Mouse (Mus musculus): ENCODE measurements at regions not wholly inside any gene's neighbourhood (a gene's known extent, or its start where the extent isn't known, plus 50 kb on each side); places are given as distances from the start of the nearest gene placed in this dataset.

DNA sequence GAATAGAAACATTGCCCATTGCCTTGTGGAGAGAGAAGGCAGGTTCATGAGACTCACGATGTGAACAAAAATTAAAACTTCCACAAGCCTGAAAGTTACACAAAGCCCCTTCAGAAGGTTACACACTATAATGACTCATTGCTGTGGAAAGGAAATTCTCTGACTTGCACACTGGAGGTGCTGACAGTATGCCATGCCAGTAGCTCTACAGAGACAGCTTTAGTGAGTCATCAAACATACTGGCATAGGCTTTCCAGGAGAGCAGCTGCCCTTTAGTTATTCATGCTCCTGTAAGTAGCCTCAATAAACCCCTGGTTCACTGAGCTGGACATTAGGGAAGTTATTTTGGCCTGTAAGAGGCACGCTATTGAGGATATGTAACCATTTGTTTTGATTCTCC, 371.3 kb upstream of the Fsip2 start:
- H3K4me2 ChIP-seq (replicated peaks; ENCODE audit: low read depth, low read length, severe bottlenecking), result no peak overlapping the region
- no peak overlapping the region for H3K9ac ChIP-seq (ENCODE audit: low read depth, low read length, severe bottlenecking)
- H3K27me3 ChIP-seq (ENCODE audit: control insufficient read depth, insufficient read depth, low read length), result no peaks in the 10 kb centered on the region
- TF ChIP-seq POLR2A (IDR thresholded peaks at IDR 0.05; ENCODE audit: borderline replicate concordance, extremely low read depth, insufficient read depth, insufficient read length), result no peak
- H3K4me3 ChIP-seq (replicated peaks; ENCODE audit: low read length), result no peak overlapping the region
- H3K36me3 ChIP-seq (ENCODE audit: control insufficient read depth, insufficient read depth, low read length), result no peaks in the 10 kb centered on the region
- WGBS, result 75% methylated on average over 2 of the region's 2 CpGs
- no peak overlapping the region for H3K27ac ChIP-seq (replicated peaks; ENCODE audit: low read depth, low read length)
- no peaks in the 10 kb centered on the region for H3K4me1 ChIP-seq (ENCODE audit: control insufficient read depth, insufficient read depth, low read length)
- no peaks in the 10 kb centered on the region for H3K9me3 ChIP-seq (ENCODE audit: control insufficient read depth, low read length)
- DNase-seq (ENCODE audit: low spot score) (no peak), ATAC-seq (ENCODE audit: low FRiP score, low read depth) (no peak)

DNA sequence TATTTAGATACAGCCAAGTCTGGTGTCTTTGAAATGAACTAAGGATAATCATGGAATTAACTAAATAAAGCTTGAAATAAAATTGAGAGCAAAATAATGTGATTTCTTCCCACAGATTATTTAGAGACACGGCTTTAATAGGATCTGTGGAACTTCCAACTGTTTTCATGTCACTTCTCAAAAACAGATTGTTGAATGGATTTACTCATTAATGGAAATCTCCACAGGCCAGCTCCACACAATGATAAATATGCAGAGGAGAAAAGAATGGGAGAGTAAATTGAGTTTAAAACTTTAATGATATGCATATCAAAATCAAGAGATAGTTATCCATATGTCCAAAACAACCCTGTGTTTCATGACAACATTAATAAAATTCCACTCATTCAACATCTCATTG, 369.6 kb upstream of the Fsip2 start:
- WGBS, result 91% methylated on average over 1 of the region's 1 CpGs
- H3K27me3 ChIP-seq (ENCODE audit: control insufficient read depth, insufficient read depth, low read length), result no peaks in the 10 kb centered on the region
- no peaks in the 10 kb centered on the region for H3K9me3 ChIP-seq (ENCODE audit: control insufficient read depth, low read length)
- no peak overlapping the region for H3K4me3 ChIP-seq (replicated peaks; ENCODE audit: low read length)
- H3K9ac ChIP-seq (ENCODE audit: low read depth, low read length, severe bottlenecking), result no peak overlapping the region
- no peak overlapping the region for H3K4me2 ChIP-seq (replicated peaks; ENCODE audit: low read depth, low read length, severe bottlenecking)
- no peak overlapping the region for H3K27ac ChIP-seq (replicated peaks; ENCODE audit: low read depth, low read length)
- no peak for DNase-seq (ENCODE audit: low spot score)
- ATAC-seq (ENCODE audit: low FRiP score, low read depth), result no peak
- TF ChIP-seq POLR2A (IDR thresholded peaks at IDR 0.05; ENCODE audit: borderline replicate concordance, extremely low read depth, insufficient read depth, insufficient read length), result no peak
- H3K4me1 ChIP-seq (ENCODE audit: control insufficient read depth, insufficient read depth, low read length), result no peaks in the 10 kb centered on the region
- no peaks in the 10 kb centered on the region for H3K36me3 ChIP-seq (ENCODE audit: control insufficient read depth, insufficient read depth, low read length)

- DNase-seq (ENCODE audit: low spot score) (no peak), ATAC-seq (ENCODE audit: low FRiP score, low read depth) (no peak)
- H3K4me3 ChIP-seq (replicated peaks; ENCODE audit: low read length), result no peak overlapping the region
- H3K9me3 ChIP-seq (ENCODE audit: control insufficient read depth, low read length), result no peaks in the 10 kb centered on the region
- WGBS, result 50% methylated on average over 1 of the region's 1 CpGs
- H3K9ac ChIP-seq (ENCODE audit: low read depth, low read length, severe bottlenecking), result no peak overlapping the region
- no peak overlapping the region for H3K27ac ChIP-seq (replicated peaks; ENCODE audit: low read depth, low read length)
- no peak overlapping the region for H3K4me2 ChIP-seq (replicated peaks; ENCODE audit: low read depth, low read length, severe bottlenecking)
- TF ChIP-seq POLR2A (IDR thresholded peaks at IDR 0.05; ENCODE audit: borderline replicate concordance, extremely low read depth, insufficient read depth, insufficient read length), result no peak
- no peaks in the 10 kb centered on the region for H3K36me3 ChIP-seq (ENCODE audit: control insufficient read depth, insufficient read depth, low read length)
- no peaks in the 10 kb centered on the region for H3K27me3 ChIP-seq (ENCODE audit: control insufficient read depth, insufficient read depth, low read length)
- H3K4me1 ChIP-seq (ENCODE audit: control insufficient read depth, insufficient read depth, low read length), result no peaks in the 10 kb centered on the region
These were observed 363.8 kb upstream of the Fsip2 start for GRCm38 (mm10) chr2:82579665-82580064.

- no peaks in the 10 kb centered on the region for H3K9me3 ChIP-seq (ENCODE audit: control insufficient read depth, low read length)
- H3K4me1 ChIP-seq (ENCODE audit: control insufficient read depth, insufficient read depth, low read length), result no peaks in the 10 kb centered on the region
- no peak overlapping the region for H3K9ac ChIP-seq (ENCODE audit: low read depth, low read length, severe bottlenecking)
- 84% methylated on average over 3 of the region's 3 CpGs for WGBS
- H3K27me3 ChIP-seq (ENCODE audit: control insufficient read depth, insufficient read depth, low read length), result no peaks in the 10 kb centered on the region
- no peak for ATAC-seq (ENCODE audit: low FRiP score, low read depth)
- H3K4me3 ChIP-seq (replicated peaks; ENCODE audit: low read length), result no peak overlapping the region
- no peak overlapping the region for H3K27ac ChIP-seq (replicated peaks; ENCODE audit: low read depth, low read length)
- no peak for TF ChIP-seq POLR2A (IDR thresholded peaks at IDR 0.05; ENCODE audit: borderline replicate concordance, extremely low read depth, insufficient read depth, insufficient read length)
- no peak for DNase-seq (ENCODE audit: low spot score)
- H3K36me3 ChIP-seq (ENCODE audit: control insufficient read depth, insufficient read depth, low read length), result no peaks in the 10 kb centered on the region
- H3K4me2 ChIP-seq (replicated peaks; ENCODE audit: low read depth, low read length, severe bottlenecking), result no peak overlapping the region
These were observed 327.2 kb upstream of the Fsip2 start for GRCm38 (mm10) chr2:82616185-82616584.

DNA sequence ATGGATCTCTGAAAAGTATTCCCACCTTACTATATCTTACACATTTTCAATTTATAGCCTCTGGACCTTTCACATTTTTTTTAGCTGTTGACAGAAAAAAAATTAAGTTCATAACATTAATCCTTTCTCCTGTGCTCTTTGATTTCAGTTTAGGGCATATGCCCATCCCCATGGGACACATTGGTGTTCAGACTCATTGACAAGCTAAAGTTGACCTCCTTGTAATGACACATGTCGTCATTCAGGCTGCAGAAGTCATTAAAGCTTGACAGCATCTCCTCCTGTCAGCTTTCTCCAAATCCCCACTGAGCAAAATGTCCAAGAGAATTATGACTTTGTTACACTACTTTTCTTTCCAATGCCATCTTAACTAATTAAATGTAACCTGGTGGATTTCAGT, 322.9 kb upstream of the Fsip2 start:
- no peaks in the 10 kb centered on the region for H3K36me3 ChIP-seq (ENCODE audit: control insufficient read depth, insufficient read depth, low read length)
- no peak overlapping the region for H3K4me2 ChIP-seq (replicated peaks; ENCODE audit: low read depth, low read length, severe bottlenecking)
- H3K27ac ChIP-seq (replicated peaks; ENCODE audit: low read depth, low read length), result no peak overlapping the region
- TF ChIP-seq POLR2A (IDR thresholded peaks at IDR 0.05; ENCODE audit: borderline replicate concordance, extremely low read depth, insufficient read depth, insufficient read length), result no peak
- no peak overlapping the region for H3K9ac ChIP-seq (ENCODE audit: low read depth, low read length, severe bottlenecking)
- DNase-seq (ENCODE audit: low spot score) (no peak), ATAC-seq (ENCODE audit: low FRiP score, low read depth) (no peak)
- WGBS, result 39% methylated on average over 1 of the region's 1 CpGs
- H3K27me3 ChIP-seq (ENCODE audit: control insufficient read depth, insufficient read depth, low read length), result no peaks in the 10 kb centered on the region
- no peak overlapping the region for H3K4me3 ChIP-seq (replicated peaks; ENCODE audit: low read length)
- no peaks in the 10 kb centered on the region for H3K4me1 ChIP-seq (ENCODE audit: control insufficient read depth, insufficient read depth, low read length)
- H3K9me3 ChIP-seq (ENCODE audit: control insufficient read depth, low read length), result no peaks in the 10 kb centered on the region

- TF ChIP-seq POLR2A (IDR thresholded peaks at IDR 0.05; ENCODE audit: borderline replicate concordance, extremely low read depth, insufficient read depth, insufficient read length), result no peak
- WGBS, result 83% methylated on average over 1 of the region's 1 CpGs
- H3K4me2 ChIP-seq (replicated peaks; ENCODE audit: low read depth, low read length, severe bottlenecking), result no peak overlapping the region
These were observed 299.0 kb upstream of the Fsip2 start for GRCm38 (mm10) chr2:82644428-82644827.

More at GRCm38 (mm10) chr2:82644428-82644827, 299.0 kb upstream of the Fsip2 start:
- no peaks in the 10 kb centered on the region for H3K27me3 ChIP-seq (ENCODE audit: control insufficient read depth, insufficient read depth, low read length)
- H3K27ac ChIP-seq (replicated peaks; ENCODE audit: low read depth, low read length), result no peak overlapping the region
- H3K36me3 ChIP-seq (ENCODE audit: control insufficient read depth, insufficient read depth, low read length), result no peaks in the 10 kb centered on the region
- H3K4me1 ChIP-seq (ENCODE audit: control insufficient read depth, insufficient read depth, low read length), result no peaks in the 10 kb centered on the region
- DNase-seq (ENCODE audit: low spot score) (no peak), ATAC-seq (ENCODE audit: low FRiP score, low read depth) (no peak)
- no peak overlapping the region for H3K4me3 ChIP-seq (replicated peaks; ENCODE audit: low read length)
- no peak overlapping the region for H3K9ac ChIP-seq (ENCODE audit: low read depth, low read length, severe bottlenecking)
- no peaks in the 10 kb centered on the region for H3K9me3 ChIP-seq (ENCODE audit: control insufficient read depth, low read length)

Measured in limb, embryonic 14.5 days (tissue).